ENCODE assay signal across 13 mouse cellular contexts in the genomic region with DNA sequence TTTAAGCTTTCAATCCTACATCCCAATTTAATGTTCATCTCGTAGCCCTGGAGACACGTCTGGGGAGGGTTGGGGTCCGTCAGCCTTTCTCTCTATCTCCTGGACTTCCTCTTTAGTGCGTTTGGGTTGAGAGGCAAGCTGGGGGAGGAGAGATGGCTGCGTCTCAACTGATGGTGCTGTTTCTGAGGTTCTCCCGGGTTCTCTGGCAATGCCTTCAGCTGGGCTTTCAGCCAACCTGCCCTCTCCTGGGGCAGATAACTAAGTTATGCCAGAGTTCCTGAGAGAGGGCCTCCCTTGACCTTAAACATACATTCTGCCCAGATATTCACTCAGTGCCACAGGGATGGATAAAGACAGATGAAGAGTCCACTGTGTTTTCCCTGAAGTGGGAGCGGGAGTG.
A peak's percentile ranks its signal among the peaks of the same experiment; 100 is the strongest.
DNase-seq lines count a peak whose midpoint lies in the region; ATAC-seq and TF ChIP-seq lines count a peak whose summit lies in the region.
"Had no signal": no experiment of that assay in that cellular context is flagged by ENCODE, and none has a peak within 500 bp of the region (broad histone marks: within the 10 kb centered on the region; RNA-seq: fewer than 3 reads in every experiment).

No protein-coding gene starts in this region.

- no peak overlapping the region for H3K4me3 ChIP-seq in gastrocnemius, adult 2 months
- no peak overlapping the region for H3K4me3 ChIP-seq in heart, embryonic 13.5 days
- H3K4me3 ChIP-seq: embryonic facial prominence, embryonic 13.5 days; liver, embryonic 15.5 days had no signal

- TF ChIP-seq CTCF in gastrocnemius, adult 2 months (IDR thresholded peaks at IDR 0.05), result no peak

- peaks cover 28% of the 10 kb centered on the region for H3K4me1 ChIP-seq in heart, embryonic 13.5 days
- H3K4me1 ChIP-seq: liver, embryonic 15.5 days had no signal

- no peak overlapping the region for H3K27ac ChIP-seq in gastrocnemius, adult 2 months
- H3K27ac ChIP-seq in heart, embryonic 13.5 days (replicated peaks), result peak overlapping the region; percentile 55
- H3K27ac ChIP-seq: embryonic facial prominence, embryonic 13.5 days; hindbrain, postnatal 0 days; liver, embryonic 15.5 days had no signal

- WGBS in heart, embryonic 13.5 days, result 14% methylated on average over 7 of the region's 7 CpGs

- ATAC-seq in heart, embryonic 13.5 days (ENCODE audit: extremely low read depth, insufficient number of reproducible peaks, low FRiP score, low TSS enrichment), result no peak
- peak; percentile 69 for ATAC-seq in megakaryocyte-erythroid progenitor cell, adult 5-6 weeks (replicated peaks; ENCODE audit: low FRiP score, low TSS enrichment, poor library complexity, severe bottlenecking)
- ATAC-seq: hindbrain, postnatal 0 days had no signal

- no peak overlapping the region; the same call in 1 of the 2 replicates for H3K4me2 ChIP-seq in heart, embryonic 13.5 days
- H3K4me2 ChIP-seq: embryonic facial prominence, embryonic 13.5 days; liver, embryonic 15.5 days had no signal

- H3K27me3 ChIP-seq in heart, embryonic 13.5 days (replicated peaks), result peaks cover 63% of the 10 kb centered on the region

- H3K9ac ChIP-seq in heart, embryonic 13.5 days, result no peak overlapping the region
- H3K9ac ChIP-seq: embryonic facial prominence, embryonic 13.5 days; liver, embryonic 15.5 days had no signal

- intact Hi-C loops in gastrocnemius, adult 2 months (cut with DNase I), result loop anchor here (10.0 kb wide), 2 partner anchors 235 to 735 kb away; no protein-coding TSS in a partner anchor
- intact Hi-C loops in gastrocnemius, postnatal 36 days (cut with DNase I), result loop anchor here (10.0 kb wide), 2 partner anchors 235 to 625 kb away; no protein-coding TSS in a partner anchor

- no peaks in the 10 kb centered on the region for H3K36me3 ChIP-seq in heart, embryonic 13.5 days
- H3K36me3 ChIP-seq: embryonic facial prominence, embryonic 13.5 days; liver, embryonic 15.5 days had no signal

- no peaks in the 10 kb centered on the region for H3K9me3 ChIP-seq in heart, embryonic 13.5 days
- H3K9me3 ChIP-seq: embryonic facial prominence, embryonic 13.5 days; liver, embryonic 15.5 days had no signal

- DNase-seq in gastrocnemius, adult 2 months, result peak; percentile 27
- DNase-seq in gastrocnemius, postnatal 36 days, result no peak
- DNase-seq in MEL-GATA-1-ER (ENCODE audit: extremely low read depth, low read depth), result peak; percentile 41
- DNase-seq in retina, embryonic 14.5 days (ENCODE audit: low spot score), result no peak
- no peak for DNase-seq in thymus, postnatal 0 days (ENCODE audit: low spot score)
- no peak for DNase-seq in T-cell, adult 2 months (ENCODE audit: low spot score)
- DNase-seq: cerebellum, adult 11 months; midbrain, embryonic 14.5 days had no signal

Comparison
In these comparisons a context has a peak if more than half of its experiments do, and no peak if none do; other contexts are left out.
1. DNase-seq: peak in gastrocnemius, adult 2 months (single experiment) and MEL-GATA-1-ER (single experiment); none in gastrocnemius, postnatal 36 days (0 of 2), retina, embryonic 14.5 days (single experiment), thymus, postnatal 0 days (single experiment) and T-cell, adult 2 months (single experiment).